Mouse (Mus musculus) bone marrow macrophage, adult 2 months (primary cell): ENCODE measurements at regions not wholly inside any gene's neighbourhood (a gene's known extent, or its start where the extent isn't known, plus 50 kb on each side); places are given as distances from the start of the nearest gene placed in this dataset.

Experiments used
- H3K27ac ChIP-seq: 2 replicates; pipeline ENCODE4 v1.5.1; 2012; ENCODE audit warnings: low read depth, low read length; ENCODE audit not compliant: insufficient read depth
- H3K4me1 ChIP-seq: 2 replicates; pipeline ENCODE4 v1.6.1; 2012; ENCODE audit warnings: low read length; ENCODE audit not compliant: control insufficient read depth, insufficient read depth
- H3K4me3 ChIP-seq: 2 replicates; pipeline ENCODE4 v1.5.1; 2012; ENCODE audit warnings: mild to moderate bottlenecking, low read length, moderate library complexity; ENCODE audit not compliant: insufficient read depth
- CTCF ChIP-seq: IDR thresholded peaks from 2 replicates; pipeline ENCODE4 v1.5.1; 2012; ENCODE audit warnings: low read depth, mild to moderate bottlenecking, low read length, moderate library complexity
- POLR2A ChIP-seq: IDR thresholded peaks from 2 replicates; pipeline ENCODE4 v1.6.1; 2012; ENCODE audit warnings: mild to moderate bottlenecking, low read depth, low read length, borderline replicate concordance

DNA sequence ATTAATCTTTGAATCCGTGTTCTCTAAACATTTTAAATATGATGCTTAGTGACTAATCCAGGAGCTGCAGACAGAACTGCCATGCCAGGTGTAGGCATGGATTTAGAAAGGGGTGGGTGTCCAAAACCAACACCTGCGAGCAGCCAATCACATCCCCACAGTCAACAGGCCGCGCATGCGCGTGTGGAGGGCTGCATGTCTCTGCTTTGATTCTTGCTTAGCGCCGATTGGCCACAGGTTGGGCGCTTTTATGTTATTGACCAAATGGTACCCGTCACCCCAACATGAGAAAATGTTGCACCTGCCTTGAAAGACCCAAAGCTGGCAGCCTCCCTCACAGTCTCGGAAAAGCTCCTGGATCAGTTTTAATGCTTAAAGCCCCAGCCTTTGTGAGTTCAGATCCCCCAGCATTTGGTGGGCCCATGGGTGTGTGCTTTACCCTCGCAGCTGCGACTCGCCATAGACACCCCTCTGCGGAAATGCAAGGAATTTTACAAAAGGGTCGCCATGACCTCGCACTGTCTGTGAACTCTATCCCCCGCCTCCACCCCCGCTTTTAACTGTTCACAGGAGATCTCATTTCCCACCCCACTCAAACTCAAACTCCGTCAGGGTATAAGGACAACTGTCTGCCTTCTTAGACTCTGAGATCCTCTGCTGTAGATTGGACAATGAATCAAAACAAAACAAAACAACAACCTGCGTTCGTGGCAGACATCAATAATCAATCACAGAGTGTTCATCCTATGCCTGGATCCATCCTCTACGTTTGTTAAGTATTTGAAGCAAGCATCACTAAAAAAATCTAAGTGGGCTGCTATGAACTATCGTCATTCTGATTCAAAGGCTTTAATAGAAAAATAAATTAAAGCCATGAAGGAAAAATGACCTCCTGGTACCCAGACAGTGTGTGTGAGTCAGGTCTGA, 296.4 kb upstream of the Tbx3 start:
- no peaks in the 10 kb centered on the region for H3K4me1 ChIP-seq
- TF ChIP-seq CTCF: no peak
- TF ChIP-seq POLR2A: no peak
- no peak overlapping the region for H3K4me3 ChIP-seq
- no peak overlapping the region for H3K27ac ChIP-seq

DNA sequence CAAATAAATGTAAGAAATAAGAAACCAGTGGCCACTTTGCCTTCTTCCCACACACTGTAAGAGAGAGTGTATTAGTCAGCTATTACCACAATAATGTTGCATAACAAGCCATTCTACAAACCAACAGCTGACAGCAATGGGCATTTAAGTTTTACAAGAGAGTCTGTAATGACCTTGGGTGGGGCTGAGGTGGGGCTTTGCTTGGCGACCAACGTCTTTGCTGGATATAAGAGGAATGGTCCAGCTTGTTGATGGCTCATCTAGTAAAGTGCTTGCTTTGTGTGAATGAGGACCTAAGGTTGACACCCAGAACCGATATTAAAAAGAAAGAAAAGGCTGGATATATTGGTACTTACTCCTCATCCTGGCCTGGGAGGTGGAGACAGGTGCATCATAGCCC, 295.6 kb upstream of the Tbx3 start:
- Histone ChIP-seq H3K4me3 (no peak overlapping the region), H3K27ac (no peak overlapping the region), H3K4me1 (no peaks in the 10 kb centered on the region)
- TF ChIP-seq POLR2A (no peak), CTCF (no peak)

DNA sequence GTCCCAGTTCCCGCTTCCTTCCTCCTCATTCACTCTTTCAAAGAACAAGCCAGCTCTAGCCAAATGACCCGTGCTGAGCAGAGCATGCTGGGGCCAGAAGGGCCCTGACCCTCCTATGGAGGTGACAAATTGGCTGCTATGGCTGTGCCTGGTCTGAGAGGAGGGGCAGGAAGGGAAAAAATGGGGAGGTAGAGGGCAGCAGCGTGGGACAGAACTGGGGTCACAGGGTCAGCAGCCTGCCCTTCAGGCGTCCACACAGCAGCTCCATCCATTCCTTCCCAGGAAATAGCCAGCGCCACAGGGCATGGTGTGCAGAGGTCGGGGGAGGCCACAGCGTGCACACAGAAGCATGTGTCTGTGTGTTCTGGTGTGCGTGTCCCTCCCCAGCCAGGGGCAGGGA, 292.2 kb upstream of the Tbx3 start:
- TF ChIP-seq CTCF (no peak), POLR2A (no peak)

DNA sequence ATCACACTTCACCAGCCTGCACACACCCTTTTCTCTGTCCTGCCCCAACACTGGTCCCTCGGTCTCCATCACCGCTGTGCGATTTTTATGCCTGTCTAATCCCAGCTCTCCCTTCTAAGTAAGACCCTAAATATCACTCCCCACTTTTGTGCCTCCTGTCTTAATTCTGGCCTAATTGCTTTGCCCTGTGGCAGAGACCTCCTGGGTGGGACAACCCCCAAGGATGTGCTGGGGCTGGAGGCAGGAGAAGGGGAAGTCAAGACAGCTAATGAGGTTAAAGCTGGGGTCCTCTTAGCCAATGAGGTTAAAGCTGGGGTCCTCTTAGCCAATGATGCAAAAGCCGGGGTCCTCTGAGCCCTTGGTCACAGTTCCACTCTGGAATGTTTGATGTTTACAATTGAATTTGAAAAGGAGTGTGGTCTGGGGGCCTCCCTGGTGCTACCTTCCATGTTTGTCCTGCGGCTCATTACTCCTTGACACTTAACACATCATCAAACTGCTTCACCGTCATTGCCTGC, 290.5 kb upstream of the Tbx3 start:
- no peak overlapping the region for H3K4me3 ChIP-seq
- H3K4me1 ChIP-seq: no peaks in the 10 kb centered on the region
- no peak overlapping the region for H3K27ac ChIP-seq
- TF ChIP-seq CTCF (no peak), POLR2A (no peak)

More for the DNA sequence above, 292.2 kb upstream of the Tbx3 start:
- Histone ChIP-seq H3K27ac (no peak overlapping the region), H3K4me1 (no peaks in the 10 kb centered on the region), H3K4me3 (no peak overlapping the region)

DNA sequence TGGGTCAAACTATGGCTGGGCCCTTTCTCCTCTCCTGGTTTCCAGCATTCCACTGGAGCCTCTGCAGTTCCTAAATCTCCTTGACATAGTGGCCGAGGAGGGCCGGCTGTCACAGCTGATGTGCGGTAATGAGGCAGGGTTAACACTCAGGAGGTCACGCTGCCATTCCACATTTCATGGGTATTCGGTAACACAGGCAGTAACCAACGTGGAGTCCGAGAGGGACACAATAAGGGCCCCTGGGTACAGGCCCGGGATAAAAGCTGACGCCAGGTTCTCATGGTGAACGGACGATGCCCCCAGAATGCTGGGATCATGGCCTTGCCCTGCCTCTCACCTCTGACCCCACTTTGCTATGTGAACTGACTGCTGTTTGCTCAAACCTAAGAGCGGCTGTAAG, 289.0 kb upstream of the Tbx3 start:
- Histone ChIP-seq H3K27ac (no peak overlapping the region), H3K4me1 (no peaks in the 10 kb centered on the region), H3K4me3 (no peak overlapping the region)
- no peak for TF ChIP-seq CTCF
- no peak for TF ChIP-seq POLR2A

DNA sequence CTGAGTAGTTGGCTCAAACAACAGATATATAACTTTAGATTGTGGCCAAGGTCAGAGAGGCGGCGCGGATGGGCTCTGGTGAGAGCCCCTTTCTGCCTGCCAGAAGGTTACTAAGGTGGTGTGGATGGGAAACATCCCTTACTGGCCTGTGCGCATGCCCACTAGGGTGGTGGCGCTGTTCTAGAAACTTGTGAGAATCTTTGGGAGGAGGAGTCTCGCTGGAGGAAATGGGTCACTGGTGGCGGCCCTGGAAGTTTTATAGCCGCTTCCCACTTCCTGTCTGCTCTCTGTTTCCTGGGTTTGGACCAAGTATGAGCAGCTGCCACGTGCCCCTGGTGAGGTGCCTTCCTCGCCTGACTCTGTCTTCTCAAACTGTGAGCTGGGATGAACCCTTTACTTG, 285.0 kb upstream of the Tbx3 start:
- TF ChIP-seq CTCF (no peak), POLR2A (no peak)
- Histone ChIP-seq H3K4me1 (no peaks in the 10 kb centered on the region), H3K4me3 (no peak overlapping the region), H3K27ac (no peak overlapping the region)

DNA sequence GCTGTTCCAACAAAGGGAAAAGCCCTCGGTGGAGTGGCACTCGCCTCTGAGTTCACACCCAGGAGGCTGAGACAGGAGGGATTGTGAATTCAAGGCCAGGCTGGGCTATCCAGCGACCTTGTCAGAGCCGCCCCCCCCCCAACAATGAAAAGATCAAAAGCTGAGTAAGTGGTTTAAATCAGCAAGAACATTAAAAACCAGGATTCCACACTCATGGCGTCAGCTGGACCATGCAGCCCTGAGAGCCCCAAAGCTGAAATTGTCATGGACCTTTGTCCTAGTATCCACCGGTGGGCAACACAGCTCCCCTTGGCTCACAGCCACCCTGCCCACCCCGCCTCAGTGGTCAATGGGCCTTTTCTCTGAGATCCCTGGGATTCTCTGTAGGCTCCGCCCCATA, 283.6 kb upstream of the Tbx3 start:
- no peak overlapping the region for H3K27ac ChIP-seq
- H3K4me1 ChIP-seq: no peaks in the 10 kb centered on the region
- TF ChIP-seq CTCF (no peak), POLR2A (no peak)
- H3K4me3 ChIP-seq: no peak overlapping the region

DNA sequence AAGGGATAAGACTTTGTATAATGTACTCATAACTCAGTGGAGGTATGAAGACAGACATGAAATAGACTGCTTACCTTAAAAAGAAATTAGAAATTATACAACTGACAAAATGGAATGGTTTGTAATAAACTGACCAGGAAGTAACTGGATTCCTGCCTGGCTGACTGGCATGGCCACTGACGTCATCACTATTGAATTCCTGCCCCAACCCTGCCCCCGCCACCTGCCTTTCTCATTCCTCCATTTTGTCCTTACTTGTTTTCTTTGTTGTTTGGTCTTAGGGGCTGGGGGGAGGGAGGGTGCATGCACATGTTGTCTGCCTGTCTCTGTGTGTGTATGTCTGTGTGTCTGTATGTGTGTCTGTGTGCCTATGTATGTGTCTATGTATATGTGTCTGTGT, 283.2 kb upstream of the Tbx3 start:
- H3K4me1 ChIP-seq: no peaks in the 10 kb centered on the region
- H3K27ac ChIP-seq: no peak overlapping the region
- TF ChIP-seq POLR2A (no peak), CTCF (no peak)
- H3K4me3 ChIP-seq: no peak overlapping the region

DNA sequence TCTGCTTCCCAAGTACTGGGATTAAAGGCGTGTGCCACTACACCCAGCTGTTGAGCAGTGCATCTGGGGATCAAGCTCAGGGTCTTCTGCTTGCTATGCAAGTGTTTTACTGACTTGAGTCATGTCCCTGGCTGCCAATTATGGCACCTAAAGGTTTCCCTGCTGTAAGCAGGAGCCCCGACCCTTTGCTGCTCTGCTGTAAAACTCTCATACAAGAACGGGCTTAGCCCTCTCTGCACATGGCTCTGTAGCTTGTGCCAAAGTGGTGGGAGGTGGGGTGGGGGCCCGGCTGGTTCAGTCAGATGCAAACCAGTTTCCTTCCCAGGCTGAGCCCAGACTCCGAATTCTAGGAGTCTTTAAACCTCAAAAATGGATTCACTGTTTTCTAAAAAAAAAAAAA, 281.6 kb upstream of the Tbx3 start:
- Histone ChIP-seq H3K27ac (no peak overlapping the region), H3K4me1 (no peaks in the 10 kb centered on the region), H3K4me3 (no peak overlapping the region)
- TF ChIP-seq POLR2A (no peak), CTCF (no peak)

DNA sequence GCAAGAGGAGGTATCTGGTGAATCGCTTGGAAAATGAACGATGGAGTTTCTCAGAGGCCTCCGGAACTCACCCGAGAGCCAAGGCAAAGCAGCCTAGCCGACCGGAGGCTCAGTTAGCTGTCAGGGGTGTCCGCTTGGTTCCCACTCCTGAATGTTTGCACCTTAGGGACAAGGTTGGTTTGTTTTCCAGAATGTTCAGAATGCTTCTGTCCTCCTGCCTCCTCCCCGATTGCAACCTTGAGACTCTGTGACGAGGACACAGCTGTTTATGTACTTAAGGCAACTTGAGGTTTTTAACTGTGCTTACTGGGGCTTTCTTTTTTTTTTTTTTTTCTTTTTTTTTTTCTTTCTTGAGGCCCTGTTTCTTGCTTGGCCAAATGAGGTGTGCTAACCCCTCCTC, 281.1 kb upstream of the Tbx3 start:
- TF ChIP-seq CTCF (no peak), POLR2A (no peak)
- no peaks in the 10 kb centered on the region for H3K4me1 ChIP-seq
- no peak overlapping the region for H3K27ac ChIP-seq
- no peak overlapping the region for H3K4me3 ChIP-seq

DNA sequence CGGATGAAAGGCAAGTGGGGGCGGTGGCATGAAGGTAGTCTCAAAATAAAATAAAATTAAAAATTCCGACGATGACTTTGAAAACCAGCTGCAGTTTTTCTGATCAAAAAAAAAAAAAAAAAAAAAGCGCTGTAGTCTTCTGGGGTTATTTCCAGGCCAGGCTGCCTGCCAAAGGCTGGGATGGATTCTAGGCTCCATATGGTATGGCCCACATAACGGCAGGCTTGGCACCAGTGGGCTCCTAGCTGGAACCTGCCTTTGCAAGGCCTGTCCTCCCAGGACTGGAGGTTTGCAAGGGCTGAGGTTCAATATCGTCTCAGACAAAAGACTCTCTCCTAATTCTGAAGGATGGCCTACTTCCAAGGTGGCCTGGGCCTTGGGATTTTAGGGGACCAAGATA, 280.6 kb upstream of the Tbx3 start:
- Histone ChIP-seq H3K27ac (no peak overlapping the region), H3K4me3 (no peak overlapping the region), H3K4me1 (no peaks in the 10 kb centered on the region)
- TF ChIP-seq POLR2A (no peak), CTCF (no peak)
